ENCODE assay signal across 9 mouse cellular contexts in genomic region chr8:123333864-123334263, GRCm38 (mm10). TPM values are rescaled to one million over a fixed set of nuclear protein-coding genes. Genes with fewer than 3 reads are reported as not detected.
A peak's percentile ranks its signal among the peaks of the same experiment; 100 is the strongest.
DNase-seq lines count a peak whose midpoint lies in the region; ATAC-seq and TF ChIP-seq lines count a peak whose summit lies in the region.
"Had no signal": no experiment of that assay in that cellular context is flagged by ENCODE, and none has a peak within 500 bp of the region (broad histone marks: within the 10 kb centered on the region; RNA-seq: fewer than 3 reads in every experiment).

No protein-coding gene starts in this region.

- TF ChIP-seq CTCF in brain, embryonic 14.5 days (IDR thresholded peaks at IDR 0.05; ENCODE audit: borderline replicate concordance, extremely low read depth, insufficient read depth, insufficient read length): no peak

- no peak overlapping the region for H3K27ac ChIP-seq in kidney, embryonic 14.5 days (ENCODE audit: low read depth, low read length)
- H3K27ac ChIP-seq in hindbrain, embryonic 15.5 days (replicated peaks): peak overlapping the region; percentile 65
- H3K27ac ChIP-seq in neural tube, embryonic 11.5 days (ENCODE audit: low read depth, low read length): no peak overlapping the region
- H3K27ac ChIP-seq: embryonic facial prominence, embryonic 15.5 days had no signal

- no peak overlapping the region for H3K9ac ChIP-seq in kidney, embryonic 14.5 days (ENCODE audit: low read depth, low read length)
- peak overlapping the region; percentile 88 for H3K9ac ChIP-seq in hindbrain, embryonic 15.5 days
- no peak overlapping the region; the same call in 1 of the 2 replicates for H3K9ac ChIP-seq in neural tube, embryonic 11.5 days (ENCODE audit: low read length)
- H3K9ac ChIP-seq: embryonic facial prominence, embryonic 15.5 days had no signal

- peaks cover 5% of the 10 kb centered on the region; the same call in 1 of the 2 replicates for H3K4me1 ChIP-seq in kidney, embryonic 14.5 days (ENCODE audit: control insufficient read depth, insufficient read depth, low read length)
- H3K4me1 ChIP-seq in hindbrain, embryonic 15.5 days (replicated peaks): peaks cover 38% of the 10 kb centered on the region
- H3K4me1 ChIP-seq in neural tube, embryonic 11.5 days (ENCODE audit: control insufficient read depth, insufficient read depth, low read length): peaks cover 8% of the 10 kb centered on the region; the same call in 1 of the 2 replicates

- no peaks in the 10 kb centered on the region for H3K36me3 ChIP-seq in kidney, embryonic 14.5 days (ENCODE audit: control insufficient read depth, insufficient read depth, low read length)
- H3K36me3 ChIP-seq in hindbrain, embryonic 15.5 days: no peaks in the 10 kb centered on the region
- no peaks in the 10 kb centered on the region; the same call in 1 of the 2 replicates for H3K36me3 ChIP-seq in neural tube, embryonic 11.5 days (ENCODE audit: control insufficient read depth, insufficient read depth, low read length)
- H3K36me3 ChIP-seq: embryonic facial prominence, embryonic 15.5 days had no signal

- peak overlapping the region; percentile 62; the same call in 1 of the 2 replicates for H3K4me3 ChIP-seq in kidney, embryonic 14.5 days (ENCODE audit: low read length)
- H3K4me3 ChIP-seq in hindbrain, embryonic 15.5 days: peak overlapping the region; percentile 91
- H3K4me3 ChIP-seq in neural tube, embryonic 11.5 days (ENCODE audit: low read depth, low read length): peak overlapping the region; percentile 81

- no peaks in the 10 kb centered on the region for H3K9me3 ChIP-seq in kidney, embryonic 14.5 days (ENCODE audit: control insufficient read depth, low read length)
- H3K9me3 ChIP-seq in hindbrain, embryonic 15.5 days: no peaks in the 10 kb centered on the region
- no peaks in the 10 kb centered on the region for H3K9me3 ChIP-seq in neural tube, embryonic 11.5 days (ENCODE audit: control insufficient read depth, low read length)
- H3K9me3 ChIP-seq: embryonic facial prominence, embryonic 15.5 days had no signal

- no peak for ATAC-seq in kidney, embryonic 14.5 days (ENCODE audit: low FRiP score, low TSS enrichment)
- no peak for ATAC-seq in hindbrain, embryonic 15.5 days (ENCODE audit: low FRiP score, low read depth)
- no peak for ATAC-seq in neural tube, embryonic 11.5 days (ENCODE audit: insufficient read depth, low FRiP score, low TSS enrichment)
- ATAC-seq in erythroblast, adult 5-6 weeks (replicated peaks; ENCODE audit: low FRiP score, poor library complexity, severe bottlenecking): no peak

- H3K4me2 ChIP-seq in kidney, embryonic 14.5 days (replicated peaks; ENCODE audit: low read depth, low read length): peak overlapping the region; percentile 94; the same call in 1 of the 2 replicates
- peak overlapping the region; percentile 72 for H3K4me2 ChIP-seq in hindbrain, embryonic 15.5 days
- H3K4me2 ChIP-seq in neural tube, embryonic 11.5 days (ENCODE audit: low read depth): peak overlapping the region; percentile 75

- 5% methylated on average over 7 of the region's 7 CpGs for WGBS in kidney, embryonic 14.5 days
- 6% methylated on average over 7 of the region's 7 CpGs for WGBS in hindbrain, embryonic 15.5 days
- 3% methylated on average over 7 of the region's 7 CpGs for WGBS in neural tube, embryonic 11.5 days

- no peak for DNase-seq in kidney, postnatal 25 days
- DNase-seq in brain, embryonic 14.5 days (ENCODE audit: low read depth): peak; percentile 68
- DNase-seq in neural tube, embryonic 11.5 days (ENCODE audit: low spot score): peak; percentile 28
- DNase-seq in retina, postnatal 1 day: no peak
- DNase-seq in kidney, adult 9 months: no peak

- TF ChIP-seq POLR2A in brain, embryonic 14.5 days (IDR thresholded peaks at IDR 0.05; ENCODE audit: borderline replicate concordance, extremely low read depth, insufficient read depth, insufficient read length, poor library complexity, severe bottlenecking): no peak

- peaks cover 7% of the 10 kb centered on the region; the same call in 1 of the 2 replicates for H3K27me3 ChIP-seq in kidney, embryonic 14.5 days (ENCODE audit: control insufficient read depth, insufficient read depth, low read length)
- H3K27me3 ChIP-seq in hindbrain, embryonic 15.5 days: no peaks in the 10 kb centered on the region
- H3K27me3 ChIP-seq in neural tube, embryonic 11.5 days (ENCODE audit: control insufficient read depth, insufficient read depth, low read length): no peaks in the 10 kb centered on the region

RNA-seq across cellular contexts. Expression of gene Spire2, which starts 1.4 kb away (rescaled TPM):
- 2.2 and 3.9 TPM in 2 replicates for polyA plus RNA-seq in kidney, embryonic 14.5 days (2014; fragmentation: Nextera tagmentation; extraction: Ambion mirVana)
- 42.0 and 47.0 TPM in 2 replicates for polyA plus RNA-seq in brain, embryonic 14.5 days (2012; rRNA removed)
- polyA plus RNA-seq in hindbrain, embryonic 15.5 days (2015; fragmentation: Nextera tagmentation; extraction: Ambion mirVana): 38.3 and 39.5 TPM in 2 replicates
- 16.9 and 17.3 TPM in 2 replicates for polyA plus RNA-seq in neural tube, embryonic 11.5 days (2014; fragmentation: Nextera tagmentation; extraction: Ambion mirVana)
- not detected in 2 replicates for total RNA-seq in erythroblast, adult 5-6 weeks (2015; ENCODE audit: low replicate concordance)
- 0.09 TPM in 1 of 2 replicates, not detected in the other for total RNA-seq in erythroblast, adult 5-6 weeks (2017; ENCODE audit: low replicate concordance)

RNA-seq across cellular contexts. Expression of gene Fanca, which starts 15.5 kb away (rescaled TPM):
- 48.7 and 49.9 TPM in 2 replicates for polyA plus RNA-seq in kidney, embryonic 14.5 days (2014; fragmentation: Nextera tagmentation; extraction: Ambion mirVana)
- 19.4 and 42.7 TPM in 2 replicates for polyA plus RNA-seq in brain, embryonic 14.5 days (2012; rRNA removed)
- 6.9 and 10.6 TPM in 2 replicates for polyA plus RNA-seq in hindbrain, embryonic 15.5 days (2015; fragmentation: Nextera tagmentation; extraction: Ambion mirVana)
- polyA plus RNA-seq in neural tube, embryonic 11.5 days (2014; fragmentation: Nextera tagmentation; extraction: Ambion mirVana): 31.3 and 36.7 TPM in 2 replicates
- 2.3 and 16.5 TPM in 2 replicates for total RNA-seq in erythroblast, adult 5-6 weeks (2015; ENCODE audit: low replicate concordance)
- 11.1 and 22.0 TPM in 2 replicates for total RNA-seq in erythroblast, adult 5-6 weeks (2017; ENCODE audit: low replicate concordance)

RNA-seq across cellular contexts. Expression of gene Tcf25, which starts 39.7 kb away (rescaled TPM):
- polyA plus RNA-seq in kidney, embryonic 14.5 days (2014; fragmentation: Nextera tagmentation; extraction: Ambion mirVana): 115 and 157 TPM in 2 replicates
- polyA plus RNA-seq in brain, embryonic 14.5 days (2012; rRNA removed): 313 and 402 TPM in 2 replicates
- 332 and 377 TPM in 2 replicates for polyA plus RNA-seq in hindbrain, embryonic 15.5 days (2015; fragmentation: Nextera tagmentation; extraction: Ambion mirVana)
- 211 and 217 TPM in 2 replicates for polyA plus RNA-seq in neural tube, embryonic 11.5 days (2014; fragmentation: Nextera tagmentation; extraction: Ambion mirVana)
- total RNA-seq in erythroblast, adult 5-6 weeks (2015; ENCODE audit: low replicate concordance): 25.3 and 45.0 TPM in 2 replicates
- 19.5 and 29.4 TPM in 2 replicates for total RNA-seq in erythroblast, adult 5-6 weeks (2017; ENCODE audit: low replicate concordance)

Comparison
In these comparisons a context has a peak if more than half of its experiments do, and no peak if none do; other contexts are left out.
1. DNase-seq: peak in brain, embryonic 14.5 days (single experiment) and neural tube, embryonic 11.5 days (single experiment); none in kidney, postnatal 25 days (0 of 2), retina, postnatal 1 day (single experiment) and kidney, adult 9 months (single experiment).
2. Peak in every context shown above with its lines, with median percentiles within 50 percentile points of each other: H3K4me2 ChIP-seq and H3K4me3 ChIP-seq.